Mouse (Mus musculus) adrenal gland, postnatal 25 days (tissue): ENCODE results near the gene Pigv. TPM values are rescaled to one million over a fixed set of nuclear protein-coding genes. Genes with fewer than 3 reads are reported as not detected.

ENCODE experiments used
- DNase-seq: peaks from one replicate; pipeline ENCODE4 v3.0.0; 2021; ENCODE audit warnings: mixed read lengths
- microRNA-seq, 2 experiments: library from miRNA; unstranded; fragments of <30 nt; microRNA quantifications; one replicate each; pipeline ENCODE4 v1.2.0; 2021
- total RNA-seq: library from RNA; stranded (reverse); gene quantifications from 2 replicates; pipeline ENCODE4 v1.2.3, GENCODE M21; 2021

Pigv gene
- total RNA-seq, 1 experiment from 2014 or later, result 24.6 TPM

DNA sequence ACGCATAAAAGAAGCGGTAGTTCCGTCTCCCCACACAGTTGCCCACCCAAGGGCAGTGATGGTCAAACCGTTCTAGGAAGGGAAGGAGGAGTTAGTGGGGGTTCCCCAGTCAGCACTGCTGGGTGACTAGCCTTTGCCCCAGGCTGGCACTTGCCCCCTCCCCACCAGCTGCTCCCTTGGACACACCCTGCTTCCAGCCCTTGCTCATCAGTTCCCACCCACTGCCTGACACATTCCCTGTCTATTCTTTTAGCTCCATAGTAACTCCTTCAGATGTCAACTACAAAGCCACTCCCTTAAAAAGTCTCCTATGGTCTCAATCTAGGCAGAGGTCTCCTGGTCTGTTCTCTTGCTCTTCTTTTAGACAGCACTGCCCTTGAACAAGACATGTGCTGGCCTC lies 58.6 kb downstream of the Pigv start:
- no peak for DNase-seq

DNA sequence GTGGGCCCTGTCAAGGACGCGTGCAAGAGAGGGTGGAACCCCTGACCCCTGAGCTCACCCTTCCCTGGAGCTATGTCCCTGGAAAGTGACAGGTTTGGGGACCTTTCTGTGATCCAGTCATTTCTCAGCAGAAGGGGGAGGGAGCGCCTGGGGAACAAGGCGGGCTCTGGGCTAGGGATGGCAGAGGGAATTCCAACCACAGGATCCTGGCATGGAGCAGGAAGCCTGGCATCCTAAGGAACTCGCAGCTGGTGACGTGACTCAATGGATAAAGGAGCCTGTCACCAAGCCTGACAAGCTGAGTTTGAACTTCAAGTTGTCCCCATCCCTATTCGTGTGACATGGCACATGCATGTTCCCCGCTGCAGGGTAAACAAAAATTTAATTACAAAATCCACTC lies 59.4 kb downstream of the Pigv start:
- no peak for DNase-seq

DNA sequence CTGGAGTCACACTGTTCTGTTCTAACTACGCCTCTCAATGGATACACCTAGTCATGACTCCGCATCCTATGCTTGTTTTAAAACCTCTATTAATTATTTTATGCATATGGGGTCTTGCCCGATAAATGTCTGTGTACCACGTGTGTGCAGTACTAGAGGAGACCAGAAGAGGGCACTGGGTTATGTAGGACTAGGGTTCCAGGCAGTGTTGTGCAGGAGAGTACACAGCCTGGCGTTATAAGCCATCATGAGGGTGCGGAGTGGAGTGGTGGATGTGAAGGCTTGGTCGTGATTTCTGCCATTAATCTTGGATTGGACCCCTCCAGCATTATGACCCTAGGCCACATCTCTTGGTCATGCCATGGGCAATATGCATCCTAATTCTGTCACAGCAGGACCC lies 60.0 kb downstream of the Pigv start:
- DNase-seq, result no peak

DNA sequence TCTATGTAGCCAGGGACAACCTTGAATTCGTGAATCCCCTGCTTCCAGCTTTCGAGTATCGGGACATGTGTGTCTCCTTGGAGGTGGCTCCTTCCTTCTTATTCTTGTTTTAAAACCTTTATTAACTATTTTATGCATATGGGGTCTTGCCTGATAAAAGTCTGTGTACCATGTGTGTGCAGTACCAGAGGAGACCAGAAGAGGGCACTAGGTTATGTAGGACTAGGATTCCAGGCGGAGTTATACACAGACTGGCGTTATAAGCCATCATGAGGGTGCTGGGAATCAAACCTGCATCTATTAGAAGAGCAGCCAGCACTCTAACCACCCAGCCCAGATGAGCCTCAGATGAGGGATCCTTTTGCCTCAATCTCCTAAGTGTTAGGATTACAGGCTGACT lies 60.6 kb downstream of the Pigv start:
- no peak for DNase-seq

Small RNA genes within 50 kb of the gene (microRNA-seq; reads per million reads assigned to microRNA genes)
- gene Mir7227, result 0 reads per million in 2 experiments

Other genes starting within 250 kb of the Pigv start
- 0.76 and 1.2 TPM in 2 replicates for gene Tent5b, start 192.5 kb downstream of the Pigv start, total RNA-seq
- gene Trnp1, start 174.1 kb downstream of the Pigv start, total RNA-seq, result 4.6 and 4.9 TPM in 2 replicates
- gene Kdf1, start 153.7 kb downstream of the Pigv start, total RNA-seq, result 2.8 and 5.1 TPM in 2 replicates
- 171 and 211 TPM in 2 replicates for gene Nudc, start 126.7 kb downstream of the Pigv start, total RNA-seq
- 55.6 and 58.0 TPM in 2 replicates for gene Nr0b2, start 119.3 kb downstream of the Pigv start, total RNA-seq
- 5.9 and 8.3 TPM in 2 replicates for gene Gpatch3, start 97.9 kb downstream of the Pigv start, total RNA-seq
- gene Gpn2, start 88.3 kb downstream of the Pigv start, total RNA-seq, result 15.8 and 16.1 TPM in 2 replicates
- gene Sfn, start 70.5 kb downstream of the Pigv start, total RNA-seq, result 1.3 and 1.7 TPM in 2 replicates
- 20.9 and 23.0 TPM in 2 replicates for gene Zdhhc18, start 22.5 kb downstream of the Pigv start, total RNA-seq
- 73.6 and 79.7 TPM in 2 replicates for gene Arid1a, start 84.1 kb upstream of the Pigv start, total RNA-seq
- 14.7 and 21.3 TPM in 2 replicates for gene Rps6ka1, start 215.2 kb upstream of the Pigv start, total RNA-seq